Mouse (Mus musculus) liver, embryonic 14.5 days (tissue): ENCODE measurements around the gene Cideb. TPM values are rescaled to one million over a fixed set of nuclear protein-coding genes. Genes with fewer than 3 reads are reported as not detected.

ENCODE experiments used
- ATAC-seq: fragments of 200-750 bp; cut with Nextera tagmentation; 2 replicates; pipeline ENCODE4 v1.8.0; 2017; ENCODE audit warnings: moderate number of reproducible peaks, mild to moderate bottlenecking, moderate library complexity; ENCODE audit not compliant: insufficient read depth
- DNase-seq, 3 experiments: peaks; one replicate each; pipeline ENCODE4 v3.0.0-alpha.2; 2012 to 2013; ENCODE audit warnings: low read depth in 3 of 3, low spot score in 3 of 3
- H3K27ac ChIP-seq: fragments of 300-500 bp; sonication (generic); 2 replicates; pipeline ENCODE4 v1.5.1; 2014; ENCODE audit warnings: moderate library complexity, mild to moderate bottlenecking, control low read depth, inconsistent platforms
- H3K27me3 ChIP-seq: fragments of 300-500 bp; sonication (generic); 2 replicates; pipeline ENCODE4 v1.6.1; 2014; ENCODE audit warnings: mild to moderate bottlenecking, low read length, moderate library complexity; ENCODE audit not compliant: control insufficient read depth, insufficient read depth
- H3K36me3 ChIP-seq: fragments of 300-500 bp; sonication (generic); replicated peaks from 2 replicates; pipeline ENCODE4 v1.6.1; 2014; ENCODE audit warnings: low read depth; ENCODE audit not compliant: control insufficient read depth, insufficient read depth
- H3K4me1 ChIP-seq, 2 experiments: fragments of 200-500 bp in 1 of 2; fragments of 300-500 bp in 1 of 2; sonication (generic) in 1 of 2; replicated peaks; 2 replicates each; pipeline ENCODE4 v1.6.1; 2012 to 2014; ENCODE audit warnings: antibody characterized with exemption in 1 of 2, inconsistent platforms in 1 of 2, low read length in 1 of 2; ENCODE audit not compliant: control insufficient read depth in 2 of 2, insufficient read depth in 2 of 2
- H3K4me2 ChIP-seq: fragments of 300-500 bp; sonication (generic); 2 replicates; pipeline ENCODE4 v1.6.1; 2014; ENCODE audit warnings: low read depth, mild to moderate bottlenecking, control low read depth, moderate library complexity
- H3K4me3 ChIP-seq, 2 experiments: fragments of 200-500 bp in 1 of 2; fragments of 300-500 bp in 1 of 2; sonication (generic) in 1 of 2; 2 replicates each; pipeline ENCODE4 v1.5.1; 2012 to 2014; ENCODE audit warnings: low read depth in 2 of 2, low read length in 2 of 2, mild to moderate bottlenecking in 2 of 2, control low read depth in 1 of 2, inconsistent platforms in 1 of 2, moderate library complexity in 1 of 2; ENCODE audit not compliant: insufficient read depth in 1 of 2
- H3K9ac ChIP-seq: fragments of 300-500 bp; sonication (generic); replicated peaks from 2 replicates; pipeline ENCODE4 v1.6.1; 2014; ENCODE audit warnings: mild to moderate bottlenecking, control low read depth, moderate library complexity
- H3K9me3 ChIP-seq: fragments of 300-500 bp; sonication (generic); 2 replicates; pipeline ENCODE4 v1.6.1; 2016; ENCODE audit warnings: low read length, mixed read lengths; ENCODE audit not compliant: control insufficient read depth
- CTCF ChIP-seq: IDR thresholded peaks from 2 replicates; pipeline ENCODE4 v1.5.1; 2016; ENCODE audit warnings: antibody characterized with exemption, low read depth, control low read depth
- EP300 ChIP-seq: IDR thresholded peaks from 2 replicates; pipeline ENCODE4 v1.6.1; 2016; ENCODE audit warnings: antibody characterized with exemption, low read depth
- WGBS: fragments of 180-500 bp; shearing (Covaris S2); extraction: QIAGEN DNeasy Blood & Tissue Kit; methylation state at CpG from one replicate; pipeline ENCODE4 v1.1.7; 2014; ENCODE audit not compliant: insufficient replicate concordance; 5-methylcytosine and 5-hydroxymethylcytosine counted together
- polyA plus RNA-seq, 2 experiments: library from polyadenylated mRNA; depleted of rRNA in 1 of 2; stranded (reverse) in 1 of 2; unstranded in 1 of 2; fragments of >200 nt; fragmentation: Nextera tagmentation in 1 of 2; extraction: Ambion mirVana in 1 of 2; gene quantifications; 2 replicates each; pipeline versions ENCODE4 v1.2.1 to v1.2.3; 2012 to 2014

Cideb gene
- polyA plus RNA-seq, 2 experiments: 37.3 to 40.0 TPM

DNA sequence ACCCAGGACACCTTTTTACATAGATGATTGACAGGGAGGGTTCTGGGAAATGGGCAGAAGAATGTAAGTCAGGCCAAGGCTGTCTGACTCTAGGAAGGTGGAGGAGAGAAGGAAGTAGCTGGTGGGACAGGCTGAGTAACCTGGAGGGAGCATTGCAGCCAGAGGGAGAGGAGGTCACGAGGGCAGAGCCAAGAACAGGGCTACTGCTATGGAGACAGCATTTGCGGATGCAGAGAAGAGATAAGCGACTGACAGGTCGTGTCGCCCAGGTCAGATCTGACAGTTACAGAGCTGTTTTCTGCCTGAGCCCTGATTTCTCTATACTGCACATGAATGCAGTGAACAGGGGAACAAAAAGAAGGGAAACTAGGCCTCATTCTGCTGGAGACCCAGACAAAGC is 50.9 kb downstream of the Cideb start:
- DNase-seq (no peak), ATAC-seq (peak; percentile 67; the same call in 1 of the 2 replicates)
- Histone ChIP-seq H3K4me3 (no peak overlapping the region), H3K4me2 (no peak overlapping the region), H3K36me3 (no peaks in the 10 kb centered on the region), H3K4me1 (peaks cover 0 to 22% of the 10 kb centered on the region in 2 experiments; a peak in 2 of 4 replicates), H3K9ac (no peak overlapping the region), H3K27ac (no peak overlapping the region), H3K27me3 (no peaks in the 10 kb centered on the region), H3K9me3 (no peaks in the 10 kb centered on the region)
- TF ChIP-seq CTCF: no peak
- peak; percentile 52 for TF ChIP-seq EP300
- 14% methylated on average over 5 of the region's 5 CpGs for WGBS

DNA sequence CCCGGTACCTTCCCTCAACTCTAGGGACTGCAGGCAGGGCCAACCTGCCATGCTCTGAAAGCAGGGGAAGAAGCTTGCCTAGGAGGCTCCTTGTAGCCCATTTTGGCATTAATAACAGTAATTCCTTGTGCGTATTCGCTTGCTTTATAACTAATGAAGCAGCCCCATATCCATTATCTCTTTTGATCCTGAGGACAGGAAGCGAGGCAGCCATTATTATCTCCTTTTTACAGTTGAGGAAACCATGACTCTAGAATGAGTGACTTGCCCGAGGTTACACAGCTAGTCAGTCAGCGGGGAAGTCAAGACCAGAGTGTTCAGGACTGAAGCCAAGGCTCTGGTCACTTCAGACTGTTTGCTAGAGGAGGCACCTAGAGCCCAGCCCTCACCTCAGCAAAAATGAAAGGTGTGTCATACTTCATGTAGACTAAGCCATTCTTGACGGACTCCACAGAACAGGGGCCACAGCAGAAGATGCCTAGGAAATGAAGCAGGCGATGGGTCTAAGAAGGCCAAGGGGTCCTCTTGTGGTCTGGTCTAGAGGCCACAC is 52.1 kb downstream of the Cideb start:
- H3K4me2 ChIP-seq: no peak overlapping the region
- TF ChIP-seq CTCF (no peak), EP300 (no peak)
- H3K4me1 ChIP-seq: peaks cover 0 to 22% of the 10 kb centered on the region in 2 experiments; a peak in 2 of 4 replicates
- H3K27me3 ChIP-seq: no peaks in the 10 kb centered on the region
- H3K36me3 ChIP-seq: no peaks in the 10 kb centered on the region
- H3K9me3 ChIP-seq: no peaks in the 10 kb centered on the region
- no peak for DNase-seq
- WGBS: 39% methylated on average over 8 of the region's 8 CpGs
- H3K4me3 ChIP-seq: no peak overlapping the region
- H3K9ac ChIP-seq: no peak overlapping the region
- ATAC-seq: no peak
- no peak overlapping the region for H3K27ac ChIP-seq

Other genes starting within 250 kb of the Cideb start
Only the 30 nearest of the 35 such genes appear.
- gene Fitm1, start 182.8 kb downstream of the Cideb start, polyA plus RNA-seq (2012; rRNA removed): 0.19 and 0.38 TPM in 2 replicates
- gene Fitm1, start 182.8 kb downstream of the Cideb start, polyA plus RNA-seq (2014; fragmentation: Nextera tagmentation; extraction: Ambion mirVana): 0.37 and 0.58 TPM in 2 replicates
- gene Psme1, start 180.3 kb downstream of the Cideb start, polyA plus RNA-seq (2012; rRNA removed): 32.0 and 51.1 TPM in 2 replicates
- 99.9 and 103 TPM in 2 replicates for gene Psme1, start 180.3 kb downstream of the Cideb start, polyA plus RNA-seq (2014; fragmentation: Nextera tagmentation; extraction: Ambion mirVana)
- 19.2 and 20.3 TPM in 2 replicates for gene Emc9, start 173.2 kb downstream of the Cideb start, polyA plus RNA-seq (2012; rRNA removed)
- gene Emc9, start 173.2 kb downstream of the Cideb start, polyA plus RNA-seq (2014; fragmentation: Nextera tagmentation; extraction: Ambion mirVana): 32.8 and 33.0 TPM in 2 replicates
- 36.2 and 56.0 TPM in 2 replicates for gene Psme2, start 167.3 kb downstream of the Cideb start, polyA plus RNA-seq (2012; rRNA removed)
- 181 and 190 TPM in 2 replicates for gene Psme2, start 167.3 kb downstream of the Cideb start, polyA plus RNA-seq (2014; fragmentation: Nextera tagmentation; extraction: Ambion mirVana)
- 6.2 and 6.5 TPM in 2 replicates for gene Rnf31, start 166.8 kb downstream of the Cideb start, polyA plus RNA-seq (2012; rRNA removed)
- 6.6 and 7.6 TPM in 2 replicates for gene Rnf31, start 166.8 kb downstream of the Cideb start, polyA plus RNA-seq (2014; fragmentation: Nextera tagmentation; extraction: Ambion mirVana)
- 13.5 and 15.1 TPM in 2 replicates for gene Irf9, start 154.9 kb downstream of the Cideb start, polyA plus RNA-seq (2012; rRNA removed)
- 11.2 and 13.8 TPM in 2 replicates for gene Irf9, start 154.9 kb downstream of the Cideb start, polyA plus RNA-seq (2014; fragmentation: Nextera tagmentation; extraction: Ambion mirVana)
- 1.7 and 1.9 TPM in 2 replicates for gene Rec8, start 140.4 kb downstream of the Cideb start, polyA plus RNA-seq (2012; rRNA removed)
- 0.87 and 1.0 TPM in 2 replicates for gene Rec8, start 140.4 kb downstream of the Cideb start, polyA plus RNA-seq (2014; fragmentation: Nextera tagmentation; extraction: Ambion mirVana)
- 13.5 and 27.6 TPM in 2 replicates for gene Ipo4, start 122.5 kb downstream of the Cideb start, polyA plus RNA-seq (2012; rRNA removed)
- 22.6 and 27.9 TPM in 2 replicates for gene Ipo4, start 122.5 kb downstream of the Cideb start, polyA plus RNA-seq (2014; fragmentation: Nextera tagmentation; extraction: Ambion mirVana)
- gene Gm49378, start 120.6 kb downstream of the Cideb start, polyA plus RNA-seq (2012; rRNA removed): 2.0 and 3.4 TPM in 2 replicates
- 2.0 and 2.9 TPM in 2 replicates for gene Gm49378, start 120.6 kb downstream of the Cideb start, polyA plus RNA-seq (2014; fragmentation: Nextera tagmentation; extraction: Ambion mirVana)
- 26.4 and 33.2 TPM in 2 replicates for gene Tm9sf1, start 114.7 kb downstream of the Cideb start, polyA plus RNA-seq (2012; rRNA removed)
- 42.8 and 45.4 TPM in 2 replicates for gene Tm9sf1, start 114.7 kb downstream of the Cideb start, polyA plus RNA-seq (2014; fragmentation: Nextera tagmentation; extraction: Ambion mirVana)
- 0.34 and 0.39 TPM in 2 replicates for gene Tssk4, start 108.3 kb downstream of the Cideb start, polyA plus RNA-seq (2012; rRNA removed)
- gene Tssk4, start 108.3 kb downstream of the Cideb start, polyA plus RNA-seq (2014; fragmentation: Nextera tagmentation; extraction: Ambion mirVana): 0.19 and 0.23 TPM in 2 replicates
- 11.6 and 13.4 TPM in 2 replicates for gene Mdp1, start 98.0 kb downstream of the Cideb start, polyA plus RNA-seq (2012; rRNA removed)
- gene Mdp1, start 98.0 kb downstream of the Cideb start, polyA plus RNA-seq (2014; fragmentation: Nextera tagmentation; extraction: Ambion mirVana): 15.5 and 16.6 TPM in 2 replicates
- 10.6 and 14.1 TPM in 2 replicates for gene Gmpr2, start 86.5 kb downstream of the Cideb start, polyA plus RNA-seq (2012; rRNA removed)
- gene Gmpr2, start 86.5 kb downstream of the Cideb start, polyA plus RNA-seq (2014; fragmentation: Nextera tagmentation; extraction: Ambion mirVana): 17.9 and 18.2 TPM in 2 replicates
- gene Nedd8, start 86.3 kb downstream of the Cideb start, polyA plus RNA-seq (2012; rRNA removed): 101 and 168 TPM in 2 replicates
- gene Nedd8, start 86.3 kb downstream of the Cideb start, polyA plus RNA-seq (2014; fragmentation: Nextera tagmentation; extraction: Ambion mirVana): 279 and 286 TPM in 2 replicates
- 13.4 and 16.6 TPM in 2 replicates for gene Tinf2, start 76.6 kb downstream of the Cideb start, polyA plus RNA-seq (2012; rRNA removed)
- 19.0 and 19.3 TPM in 2 replicates for gene Tinf2, start 76.6 kb downstream of the Cideb start, polyA plus RNA-seq (2014; fragmentation: Nextera tagmentation; extraction: Ambion mirVana)
- 2.0 and 2.4 TPM in 2 replicates for gene Tgm1, start 44.5 kb downstream of the Cideb start, polyA plus RNA-seq (2012; rRNA removed)
- gene Tgm1, start 44.5 kb downstream of the Cideb start, polyA plus RNA-seq (2014; fragmentation: Nextera tagmentation; extraction: Ambion mirVana): 2.0 and 2.3 TPM in 2 replicates
- 10.9 and 12.8 TPM in 2 replicates for gene Rabggta, start 36.2 kb downstream of the Cideb start, polyA plus RNA-seq (2012; rRNA removed)
- gene Rabggta, start 36.2 kb downstream of the Cideb start, polyA plus RNA-seq (2014; fragmentation: Nextera tagmentation; extraction: Ambion mirVana): 7.4 and 8.1 TPM in 2 replicates
- gene Dhrs1, start 12.8 kb downstream of the Cideb start, polyA plus RNA-seq (2012; rRNA removed): 21.2 and 31.0 TPM in 2 replicates
- 34.4 and 40.4 TPM in 2 replicates for gene Dhrs1, start 12.8 kb downstream of the Cideb start, polyA plus RNA-seq (2014; fragmentation: Nextera tagmentation; extraction: Ambion mirVana)
- gene Nop9, start 12.8 kb downstream of the Cideb start, polyA plus RNA-seq (2012; rRNA removed): 13.1 and 13.2 TPM in 2 replicates
- 20.8 and 27.5 TPM in 2 replicates for gene Nop9, start 12.8 kb downstream of the Cideb start, polyA plus RNA-seq (2014; fragmentation: Nextera tagmentation; extraction: Ambion mirVana)
- 0.65 and 0.67 TPM in 2 replicates for gene Ltb4r2, start 3.0 kb upstream of the Cideb start, polyA plus RNA-seq (2012; rRNA removed)
- 0.39 and 0.67 TPM in 2 replicates for gene Ltb4r2, start 3.0 kb upstream of the Cideb start, polyA plus RNA-seq (2014; fragmentation: Nextera tagmentation; extraction: Ambion mirVana)
- gene Ltb4r1, start 7.5 kb upstream of the Cideb start, polyA plus RNA-seq (2012; rRNA removed): 2.9 and 3.3 TPM in 2 replicates
- gene Ltb4r1, start 7.5 kb upstream of the Cideb start, polyA plus RNA-seq (2014; fragmentation: Nextera tagmentation; extraction: Ambion mirVana): 1.7 and 2.7 TPM in 2 replicates
- 0.88 and 1.0 TPM in 2 replicates for gene Adcy4, start 25.6 kb upstream of the Cideb start, polyA plus RNA-seq (2012; rRNA removed)
- 0.66 and 1.2 TPM in 2 replicates for gene Adcy4, start 25.6 kb upstream of the Cideb start, polyA plus RNA-seq (2014; fragmentation: Nextera tagmentation; extraction: Ambion mirVana)
- 13.1 and 15.1 TPM in 2 replicates for gene Ripk3, start 30.4 kb upstream of the Cideb start, polyA plus RNA-seq (2012; rRNA removed)
- 18.2 and 22.0 TPM in 2 replicates for gene Ripk3, start 30.4 kb upstream of the Cideb start, polyA plus RNA-seq (2014; fragmentation: Nextera tagmentation; extraction: Ambion mirVana)
- 0.89 and 1.0 TPM in 2 replicates for gene Nfatc4, start 64.7 kb upstream of the Cideb start, polyA plus RNA-seq (2012; rRNA removed)
- gene Nfatc4, start 64.7 kb upstream of the Cideb start, polyA plus RNA-seq (2014; fragmentation: Nextera tagmentation; extraction: Ambion mirVana): 0.33 and 0.66 TPM in 2 replicates
- 1.7 and 1.9 TPM in 2 replicates for gene Nynrin, start 95.6 kb upstream of the Cideb start, polyA plus RNA-seq (2012; rRNA removed)
- 1.2 and 1.4 TPM in 2 replicates for gene Nynrin, start 95.6 kb upstream of the Cideb start, polyA plus RNA-seq (2014; fragmentation: Nextera tagmentation; extraction: Ambion mirVana)
- 0.15 and 0.16 TPM in 2 replicates for gene Cbln3, start 125.9 kb upstream of the Cideb start, polyA plus RNA-seq (2012; rRNA removed)
- gene Cbln3, start 125.9 kb upstream of the Cideb start, polyA plus RNA-seq (2014; fragmentation: Nextera tagmentation; extraction: Ambion mirVana): 0.06 and 0.15 TPM in 2 replicates
- gene Khnyn, start 126.5 kb upstream of the Cideb start, polyA plus RNA-seq (2012; rRNA removed): 5.8 and 7.5 TPM in 2 replicates
- gene Khnyn, start 126.5 kb upstream of the Cideb start, polyA plus RNA-seq (2014; fragmentation: Nextera tagmentation; extraction: Ambion mirVana): 2.4 and 2.8 TPM in 2 replicates
- 6.1 and 6.7 TPM in 2 replicates for gene Sdr39u1, start 141.8 kb upstream of the Cideb start, polyA plus RNA-seq (2012; rRNA removed)
- 11.8 and 12.0 TPM in 2 replicates for gene Sdr39u1, start 141.8 kb upstream of the Cideb start, polyA plus RNA-seq (2014; fragmentation: Nextera tagmentation; extraction: Ambion mirVana)
- gene Cma1, start 186.2 kb upstream of the Cideb start, polyA plus RNA-seq (2012; rRNA removed): 0.12 and 0.13 TPM in 2 replicates
- gene Cma1, start 186.2 kb upstream of the Cideb start, polyA plus RNA-seq (2014; fragmentation: Nextera tagmentation; extraction: Ambion mirVana): 0.15 and 0.25 TPM in 2 replicates
- gene Cma2, start 192.5 kb upstream of the Cideb start, polyA plus RNA-seq (2012; rRNA removed): not detected in 2 replicates
- gene Cma2, start 192.5 kb upstream of the Cideb start, polyA plus RNA-seq (2014; fragmentation: Nextera tagmentation; extraction: Ambion mirVana): not detected in 2 replicates